Mouse (Mus musculus) right cerebral cortex, adult 2 months (tissue): ENCODE measurements around the gene Cebpb.
"Not testable (repeated sequence)": the region's sequence is repeated elsewhere in the genome, so short reads cannot be mapped to it uniquely, and the experiment has no call there.

ENCODE experiments used
- DNase-seq, 2 experiments: peaks; one replicate each; pipeline ENCODE4 v3.0.0; 2021 to 2022; ENCODE audit warnings: low spot score in 2 of 2

Gene Cebpb

DNA sequence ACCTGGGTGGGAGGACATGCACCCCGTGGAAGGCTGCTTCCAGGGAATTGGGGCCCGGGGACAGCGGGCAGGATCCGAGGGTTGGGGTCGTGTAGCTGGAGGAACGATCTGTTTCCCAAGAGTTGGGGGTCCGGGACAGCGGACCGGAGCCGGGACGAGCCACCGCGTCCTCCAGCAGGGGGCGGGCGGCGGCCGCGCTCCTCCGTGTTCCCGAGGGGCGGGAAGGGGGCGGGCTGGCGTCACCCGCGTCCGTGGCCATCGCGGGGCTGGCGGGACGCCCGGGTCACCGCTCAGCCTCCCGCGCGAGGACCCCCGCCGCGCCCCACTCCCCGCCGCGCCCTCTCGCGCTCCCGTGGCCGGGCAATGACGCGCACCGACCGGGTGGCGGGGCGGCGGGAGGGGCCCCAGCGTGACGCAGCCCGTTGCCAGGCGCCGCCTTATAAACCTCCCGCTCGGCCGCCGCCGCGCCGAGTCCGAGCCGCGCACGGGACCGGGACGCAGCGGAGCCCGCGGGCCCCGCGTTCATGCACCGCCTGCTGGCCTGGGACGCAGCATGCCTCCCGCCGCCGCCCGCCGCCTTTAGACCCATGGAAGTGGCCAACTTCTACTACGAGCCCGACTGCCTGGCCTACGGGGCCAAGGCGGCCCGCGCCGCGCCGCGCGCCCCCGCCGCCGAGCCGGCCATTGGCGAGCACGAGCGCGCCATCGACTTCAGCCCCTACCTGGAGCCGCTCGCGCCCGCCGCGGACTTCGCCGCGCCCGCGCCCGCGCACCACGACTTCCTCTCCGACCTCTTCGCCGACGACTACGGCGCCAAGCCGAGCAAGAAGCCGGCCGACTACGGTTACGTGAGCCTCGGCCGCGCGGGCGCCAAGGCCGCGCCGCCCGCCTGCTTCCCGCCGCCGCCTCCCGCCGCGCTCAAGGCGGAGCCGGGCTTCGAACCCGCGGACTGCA lies at the start of gene Cebpb:
Gene Cebpb (plus strand): TSS at position 418 of the 954 bp plus-strand sequence.
- DNase-seq = peak; percentile 71 to 73

DNA sequence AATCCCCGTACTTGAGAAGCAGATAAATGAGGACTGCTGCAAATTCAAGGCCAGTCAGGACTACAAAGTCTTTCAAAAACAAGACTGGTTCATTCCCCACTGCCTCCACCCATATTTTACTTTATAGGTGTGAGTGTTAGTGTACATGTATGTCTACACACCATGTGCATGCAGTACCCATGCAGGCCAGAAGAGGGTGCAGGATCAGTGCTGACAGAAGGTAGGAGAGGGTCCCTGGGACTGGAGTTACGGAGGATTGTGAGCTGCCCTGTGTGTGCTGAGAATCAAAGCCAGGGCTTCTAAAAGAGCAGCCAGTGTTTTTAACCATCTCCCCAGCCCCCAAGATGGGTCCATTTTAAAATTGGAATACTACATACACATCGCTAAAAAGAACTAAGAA lies 48.4 kb upstream of the Cebpb start:
- DNase-seq = no peak

DNA sequence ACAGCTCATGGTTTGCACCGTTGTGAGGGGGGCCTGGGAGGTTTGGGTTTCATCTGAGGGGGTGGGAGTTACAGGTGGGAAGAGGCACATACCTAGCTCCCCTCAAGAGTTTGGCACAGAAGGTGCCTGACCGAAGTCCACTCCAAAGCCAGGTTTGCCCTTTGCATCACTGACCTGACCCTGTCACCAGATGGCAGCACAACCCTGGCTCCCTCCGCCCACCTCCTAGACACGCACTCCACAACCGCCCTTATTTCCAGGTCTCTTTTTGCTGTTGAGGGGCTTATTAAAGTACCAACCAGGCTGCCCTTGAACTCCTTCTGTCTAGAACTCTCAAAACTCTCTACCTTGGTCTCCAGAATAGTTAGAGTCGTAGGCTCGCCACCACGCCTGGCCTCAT lies 47.4 kb upstream of the Cebpb start:
- DNase-seq = no peak

GRCm38 (mm10) chr2:167642164-167642563 lies 46.6 kb upstream of the Cebpb start:
- no peak for DNase-seq

- DNase-seq = not testable (repeated sequence)
These were observed 45.2 kb upstream of the Cebpb start for GRCm38 (mm10) chr2:167643356-167644052.

- no peak for DNase-seq
These were observed 42.3 kb upstream of the Cebpb start for GRCm38 (mm10) chr2:167646411-167646810.

- no peak for DNase-seq
These were observed 39.3 kb upstream of the Cebpb start for GRCm38 (mm10) chr2:167649290-167650032.

GRCm38 (mm10) chr2:167651622-167652021 lies 37.1 kb upstream of the Cebpb start:
- no peak for DNase-seq

DNA sequence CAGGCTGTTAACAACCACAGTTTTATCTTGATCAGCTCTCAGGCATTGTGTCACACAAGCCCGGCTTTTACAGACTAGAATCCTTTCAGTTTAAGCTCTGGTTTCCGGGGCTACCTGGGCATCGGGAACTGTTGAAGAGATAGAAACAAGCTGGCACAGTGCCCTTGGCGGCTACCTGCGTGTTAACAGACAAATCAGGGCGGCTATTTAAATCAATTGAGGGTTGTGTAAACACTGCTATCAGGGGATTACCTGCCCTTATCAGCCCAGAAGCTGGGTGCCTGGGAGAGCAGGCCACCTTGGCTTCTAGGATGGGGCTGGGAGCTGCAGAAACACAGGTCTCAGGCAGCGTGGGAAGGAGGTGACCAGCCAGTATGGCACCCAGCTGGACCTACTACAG lies 36.0 kb upstream of the Cebpb start:
- DNase-seq = no peak

DNA sequence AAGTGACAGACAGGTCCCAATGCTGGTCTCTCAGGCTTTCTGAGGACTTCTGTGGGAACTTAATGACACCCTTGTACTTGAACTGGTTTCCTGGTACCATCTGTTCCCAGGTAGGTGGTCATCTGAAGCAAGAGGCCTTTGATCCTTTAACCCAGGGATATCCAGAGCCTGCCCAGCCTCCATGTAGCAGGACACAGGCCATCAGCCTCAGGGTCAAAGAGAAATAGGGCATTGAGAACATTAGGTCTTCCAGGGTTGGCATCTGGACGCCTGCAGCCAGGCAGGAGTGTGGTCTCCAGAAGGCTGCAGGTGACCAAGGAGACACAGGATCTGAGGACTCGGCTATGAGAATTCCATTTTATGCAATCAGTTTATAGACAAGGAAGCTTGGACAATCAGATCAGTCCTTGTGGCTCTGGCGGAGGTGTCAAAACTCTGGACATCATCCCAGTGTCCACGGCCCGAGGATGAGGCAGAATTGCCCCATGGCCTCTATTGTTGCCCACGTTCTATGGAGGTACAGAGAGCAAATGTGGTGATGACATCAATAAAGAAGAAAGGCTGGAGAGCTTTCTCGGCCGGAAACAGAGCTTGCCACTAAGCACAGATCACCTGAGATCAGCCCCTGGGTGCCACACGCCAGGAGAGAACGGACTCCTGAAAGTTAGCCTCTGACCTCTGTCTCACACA lies 33.7 kb upstream of the Cebpb start:
- DNase-seq = no peak

- DNase-seq = no peak
These were observed 31.9 kb upstream of the Cebpb start for GRCm38 (mm10) chr2:167656629-167657478.

- DNase-seq = no peak
These were observed 30.7 kb upstream of the Cebpb start for GRCm38 (mm10) chr2:167657973-167658372.

DNA sequence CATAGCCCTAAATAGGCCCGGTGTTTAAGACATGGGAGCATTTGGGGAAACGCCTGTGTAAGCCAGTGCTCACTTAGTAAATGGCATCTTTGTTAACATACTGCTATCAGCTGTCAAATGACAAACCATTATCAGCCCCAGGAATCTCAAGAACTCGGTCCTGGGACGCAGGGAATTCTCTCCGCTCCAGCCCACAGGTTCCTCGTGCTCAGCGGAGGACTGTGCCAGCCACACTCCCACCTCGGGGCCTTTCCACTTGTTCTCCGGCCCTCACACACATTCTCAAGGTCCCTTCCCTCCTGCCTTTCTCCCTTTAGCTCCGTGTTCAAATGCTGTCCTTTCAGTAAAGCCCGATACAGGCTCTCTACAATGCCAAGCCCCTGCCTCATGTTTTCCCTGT lies 30.0 kb upstream of the Cebpb start:
- no peak for DNase-seq

- DNase-seq = no peak
These were observed 29.4 kb upstream of the Cebpb start for GRCm38 (mm10) chr2:167659177-167659846.

DNA sequence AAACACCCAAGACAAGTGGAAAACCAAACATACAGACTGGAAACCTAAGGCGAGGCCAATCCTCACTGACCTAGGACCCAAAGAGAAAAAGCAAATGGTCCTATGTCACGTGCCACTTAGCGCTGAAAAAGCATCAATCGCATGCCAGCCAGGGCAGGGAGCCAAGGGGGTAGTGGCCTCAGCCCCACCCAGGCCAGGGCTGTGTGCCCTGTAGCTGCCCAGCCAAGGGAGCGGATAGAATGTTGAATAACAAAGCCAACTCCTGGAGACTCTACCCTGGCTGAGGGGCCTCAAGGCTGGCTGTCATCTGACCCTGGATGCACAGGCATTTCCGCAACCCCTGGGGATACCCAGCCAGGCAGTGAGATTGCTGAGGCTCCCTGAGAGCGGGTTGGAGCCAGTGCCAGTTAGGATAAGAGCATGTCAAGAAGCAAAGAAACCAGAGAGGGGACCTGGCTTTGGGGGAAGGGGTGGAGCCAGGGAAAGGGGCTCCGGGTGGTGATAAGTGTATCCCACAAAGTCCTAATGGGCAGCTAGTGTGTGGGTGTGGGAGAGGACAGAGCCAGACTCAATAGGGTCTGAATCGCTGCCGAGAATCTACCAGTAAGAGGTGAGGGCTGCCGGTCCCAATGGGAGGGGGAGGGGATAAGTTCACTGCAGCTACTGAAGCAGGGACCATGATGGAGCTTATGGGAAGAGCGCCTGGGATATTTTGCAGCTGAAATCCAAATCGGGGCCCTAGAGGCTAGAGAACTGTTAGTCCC lies 28.7 kb upstream of the Cebpb start:
- peak in 1 of 2 experiments; percentile 49 for DNase-seq

DNA sequence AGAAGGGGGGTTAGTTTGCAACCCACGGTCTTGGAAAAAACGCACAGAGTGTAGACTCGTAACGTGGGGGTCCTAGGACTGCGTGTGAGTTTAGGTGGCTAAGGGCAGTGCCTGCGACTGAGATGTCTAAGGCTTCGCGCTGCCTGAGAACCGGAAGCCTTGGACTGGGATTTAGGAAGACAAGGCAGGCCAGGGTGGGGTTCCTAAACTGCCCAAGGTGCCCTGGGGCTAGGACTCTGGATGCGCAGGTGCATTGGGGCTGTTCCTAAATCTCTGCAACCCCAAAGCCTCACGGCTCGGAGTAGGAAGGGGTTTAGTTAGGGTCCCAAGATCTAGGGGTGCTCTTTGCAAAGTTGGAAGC lies 28.1 kb upstream of the Cebpb start:
- DNase-seq = no peak

DNA sequence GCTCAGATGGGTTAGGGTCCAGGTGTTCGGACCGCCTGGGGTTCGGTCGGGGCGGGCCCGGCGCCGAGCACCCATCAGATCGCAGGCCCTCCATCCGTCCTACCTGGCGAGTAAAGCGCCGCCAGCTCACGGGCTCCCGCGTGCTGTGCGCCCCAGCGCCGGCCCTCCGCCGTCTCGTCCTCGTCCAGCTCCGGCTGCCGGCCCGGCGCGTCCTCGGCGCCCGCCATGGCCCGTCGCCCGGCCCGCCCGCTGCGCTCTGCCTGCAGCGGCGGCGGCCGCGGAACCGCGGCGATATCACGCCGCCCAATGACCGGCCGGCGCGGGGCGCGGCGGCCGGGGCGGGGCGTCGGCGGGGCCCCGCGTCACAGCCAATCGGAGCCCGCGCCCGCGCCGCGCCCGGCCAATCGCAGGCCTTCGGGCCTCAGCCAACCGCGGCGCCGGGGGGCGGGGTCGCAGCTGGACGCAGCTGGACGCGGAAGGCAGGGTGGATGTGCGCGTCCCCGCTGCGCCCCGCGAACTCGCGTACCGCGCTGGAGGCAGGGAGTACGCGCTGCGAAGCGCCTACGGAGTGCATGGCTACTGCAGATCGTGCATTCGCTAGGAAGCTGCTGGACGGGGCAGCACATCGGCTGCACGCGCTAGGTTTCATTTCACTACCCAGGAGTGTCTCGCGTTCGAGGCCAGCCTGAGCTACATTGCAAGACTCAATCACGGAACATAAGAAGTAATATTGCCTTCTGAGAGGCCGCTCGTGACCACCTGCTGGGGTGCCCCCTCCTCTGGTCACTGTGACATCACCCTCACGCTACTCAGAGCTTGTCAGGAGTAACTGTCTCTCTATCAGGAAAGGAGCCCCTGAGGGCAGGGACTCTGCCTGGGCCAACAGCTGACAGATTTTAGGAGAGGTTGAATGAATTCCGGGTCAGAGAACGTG lies 27.2 kb upstream of the Cebpb start, which contains the start of gene Gm20431:
Gene Gm20431 (minus strand): TSS at position 227 of the 934 bp plus-strand sequence.
- DNase-seq = peak; percentile 92 to 95

GRCm38 (mm10) chr2:167662713-167663112 lies 26.0 kb upstream of the Cebpb start:
- DNase-seq = no peak
